Mouse (Mus musculus): ENCODE data around the gene Anks1.

The Anks1 gene

GRCm38 (mm10) chr17:28063163-28063562 is 154.1 kb downstream of the Anks1 start:
- no peak for DNase-seq

GRCm38 (mm10) chr17:28067303-28067702 is 158.2 kb downstream of the Anks1 start:
- no peak for DNase-seq

- no peak for DNase-seq
Observed at GRCm38 (mm10) chr17:28069446-28069845, 160.3 kb downstream of the Anks1 start.

- peak; percentile 52 for DNase-seq
Observed at GRCm38 (mm10) chr17:28070256-28070655, 161.2 kb downstream of the Anks1 start.

- DNase-seq = no peak
Observed at GRCm38 (mm10) chr17:28072730-28073129, 163.6 kb downstream of the Anks1 start.

GRCm38 (mm10) chr17:28074486-28074885 is 165.4 kb downstream of the Anks1 start:
- DNase-seq = no peak

GRCm38 (mm10) chr17:28078028-28078427 is 168.9 kb downstream of the Anks1 start:
- no peak for DNase-seq

- DNase-seq = peak; percentile 92
Observed at GRCm38 (mm10) chr17:28079618-28080017, 170.5 kb downstream of the Anks1 start.

GRCm38 (mm10) chr17:28080045-28080816 is 171.1 kb downstream of the Anks1 start, which contains the start of gene Tcp11:
Gene Tcp11 (minus strand): TSS chr17:28080639.
- DNase-seq = peak; percentile 59

GRCm38 (mm10) chr17:28080817-28081165 is 171.7 kb downstream of the Anks1 start:
- no peak for DNase-seq

- DNase-seq = peak; percentile 53
Observed at GRCm38 (mm10) chr17:28081385-28081784, 172.3 kb downstream of the Anks1 start.

GRCm38 (mm10) chr17:28081856-28082255 is 172.8 kb downstream of the Anks1 start:
- DNase-seq = no peak

GRCm38 (mm10) chr17:28082863-28083262 is 173.8 kb downstream of the Anks1 start:
- no peak for DNase-seq

GRCm38 (mm10) chr17:28084395-28084905 is 175.3 kb downstream of the Anks1 start:
- DNase-seq = no peak

- DNase-seq = peak; percentile 95
Observed at GRCm38 (mm10) chr17:28084964-28085363, 175.9 kb downstream of the Anks1 start.

- no peak for DNase-seq
Observed at GRCm38 (mm10) chr17:28087430-28087829, 178.3 kb downstream of the Anks1 start.

- DNase-seq = no peak
Observed at GRCm38 (mm10) chr17:28088718-28089117, 179.6 kb downstream of the Anks1 start.

GRCm38 (mm10) chr17:28092297-28092696 is 183.2 kb downstream of the Anks1 start:
- no peak for DNase-seq

- no peak for DNase-seq
Observed at GRCm38 (mm10) chr17:28093837-28094236, 184.7 kb downstream of the Anks1 start.

GRCm38 (mm10) chr17:28096418-28096817 is 187.3 kb downstream of the Anks1 start:
- no peak for DNase-seq

- DNase-seq = no peak
Observed at GRCm38 (mm10) chr17:28097308-28097707, 188.2 kb downstream of the Anks1 start.

GRCm38 (mm10) chr17:28099086-28099485 is 190.0 kb downstream of the Anks1 start:
- no peak for DNase-seq

- no peak for DNase-seq
Observed at GRCm38 (mm10) chr17:28100669-28101068, 191.6 kb downstream of the Anks1 start.

GRCm38 (mm10) chr17:28101284-28101887 is 192.3 kb downstream of the Anks1 start:
- DNase-seq = no peak

All from lung, postnatal 14 days (tissue).